Mouse (Mus musculus): Measurements from ENCODE around the gene Rtl10.

- TF ChIP-seq CTCF (IDR thresholded peaks at IDR 0.05; ENCODE audit: low read depth, low read length) (no peak), EP300 (IDR thresholded peaks at IDR 0.05; ENCODE audit: insufficient read depth, low read depth, low read length) (no peak)
Measured at GRCm38 (mm10) chr16:18453846-18454245, 44.9 kb upstream of the Rtl10 start.
